Mouse (Mus musculus) stomach, embryonic 15.5 days (tissue): ENCODE measurements around the gene Wdr27. TPM values are rescaled to one million over a fixed set of nuclear protein-coding genes. Genes with fewer than 3 reads are reported as not detected.
"Not testable (repeated sequence)": the region's sequence is repeated elsewhere in the genome, so short reads cannot be mapped to it uniquely, and the experiment has no call there.

Source experiments
- ATAC-seq: fragments of 200-750 bp; cut with Nextera tagmentation; 2 replicates; pipeline ENCODE4 v1.8.0; 2017; ENCODE audit warnings: low read depth, moderate number of reproducible peaks, moderate TSS enrichment; ENCODE audit not compliant: insufficient read depth, low FRiP score
- H3K27ac ChIP-seq: fragments of 300-500 bp; sonication (generic); 2 replicates; pipeline ENCODE4 v1.5.1; 2015; ENCODE audit warnings: mild to moderate bottlenecking, inconsistent platforms
- H3K27me3 ChIP-seq: fragments of 300-500 bp; sonication (generic); replicated peaks from 2 replicates; pipeline ENCODE4 v1.6.1; 2015; ENCODE audit warnings: inconsistent platforms
- H3K36me3 ChIP-seq: fragments of 300-500 bp; sonication (generic); 2 replicates; pipeline ENCODE4 v1.6.1; 2015; ENCODE audit warnings: inconsistent platforms
- H3K4me1 ChIP-seq: fragments of 300-500 bp; sonication (generic); 2 replicates; pipeline ENCODE4 v1.6.1; 2015; ENCODE audit warnings: inconsistent platforms
- H3K4me2 ChIP-seq: fragments of 300-500 bp; sonication (generic); 2 replicates; pipeline ENCODE4 v1.6.1; 2015; ENCODE audit warnings: mild to moderate bottlenecking, inconsistent platforms
- H3K4me3 ChIP-seq: fragments of 300-500 bp; sonication (generic); replicated peaks from 2 replicates; pipeline ENCODE4 v1.5.1; 2015; ENCODE audit warnings: inconsistent platforms
- H3K9ac ChIP-seq: fragments of 300-500 bp; sonication (generic); 2 replicates; pipeline ENCODE4 v1.6.1; 2015; ENCODE audit warnings: inconsistent platforms
- H3K9me3 ChIP-seq: fragments of 300-500 bp; sonication (generic); 2 replicates; pipeline ENCODE4 v1.6.1; 2016; ENCODE audit warnings: inconsistent platforms
- WGBS: fragments of 180-500 bp; shearing (Covaris S2); methylation state at CpG from one replicate; pipeline ENCODE4 v1.1.7; 2015; 5-methylcytosine and 5-hydroxymethylcytosine counted together
- polyA plus RNA-seq: library from polyadenylated mRNA; unstranded; fragments of >200 nt; fragmentation: Nextera tagmentation; extraction: Ambion mirVana; gene quantifications from 2 replicates; pipeline ENCODE4 v1.2.1, GENCODE M21; 2015

The Wdr27 gene
- polyA plus RNA-seq, 1 experiment from 2014 or later, result 7.6 TPM

DNA sequence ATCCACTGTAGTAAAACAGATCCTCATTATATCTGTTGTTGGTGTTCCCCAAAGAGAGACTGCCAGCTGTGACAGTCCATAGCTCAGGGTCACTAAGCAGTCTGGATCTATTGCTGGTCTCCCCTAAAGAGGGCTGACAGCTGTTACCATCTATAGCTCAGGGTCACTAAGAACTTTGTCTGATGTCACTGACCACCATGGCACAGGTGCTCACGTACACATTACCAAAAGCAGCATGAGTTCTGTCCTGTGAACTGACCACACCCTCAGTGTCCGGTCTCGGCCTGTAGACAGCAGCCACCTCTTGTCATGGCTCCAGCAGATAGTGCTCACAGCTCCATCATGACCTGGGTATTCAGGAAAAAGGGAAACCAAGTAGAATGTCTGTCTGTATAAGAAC is 39.7 kb downstream of the Wdr27 start:
- WGBS, result 84% methylated on average over 3 of the region's 3 CpGs
- no peaks in the 10 kb centered on the region for H3K9me3 ChIP-seq
- no peaks in the 10 kb centered on the region for H3K36me3 ChIP-seq
- no peak overlapping the region for H3K9ac ChIP-seq
- H3K27me3 ChIP-seq, result no peaks in the 10 kb centered on the region
- no peak overlapping the region for H3K27ac ChIP-seq
- no peak overlapping the region for H3K4me2 ChIP-seq
- ATAC-seq, result no peak
- H3K4me1 ChIP-seq, result peaks cover 3% of the 10 kb centered on the region; the same call in 1 of the 2 replicates
- H3K4me3 ChIP-seq, result no peak overlapping the region

GRCm38 (mm10) chr17:14898972-14899371 is 44.0 kb downstream of the Wdr27 start:
- WGBS, result 77% methylated on average over 1 of the region's 1 CpGs
- Histone ChIP-seq H3K4me1 (no peaks in the 10 kb centered on the region), H3K9ac (no peak overlapping the region), H3K27ac (no peak overlapping the region), H3K4me2 (no peak overlapping the region), H3K36me3 (no peaks in the 10 kb centered on the region), H3K4me3 (no peak overlapping the region), H3K27me3 (no peaks in the 10 kb centered on the region), H3K9me3 (no peaks in the 10 kb centered on the region)
- no peak for ATAC-seq

DNA sequence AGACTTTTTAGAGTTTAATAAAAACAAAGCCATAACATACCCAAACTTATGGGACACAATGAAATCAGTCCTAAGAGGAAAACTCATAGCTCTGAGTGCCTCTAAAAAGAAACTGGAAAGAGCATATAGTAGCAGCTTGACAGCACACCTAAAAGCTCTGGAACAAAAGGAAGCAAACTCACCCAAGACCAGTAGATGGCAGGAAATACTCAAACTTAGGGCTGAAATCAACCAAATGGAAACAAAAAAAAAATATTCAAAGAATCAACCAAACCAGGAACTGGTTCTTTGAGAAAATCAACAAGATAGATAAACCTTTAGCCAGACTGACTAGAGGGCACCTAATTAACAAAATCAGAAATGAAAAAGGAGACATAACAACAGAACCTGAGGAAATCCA is 47.9 kb downstream of the Wdr27 start:
- not testable (repeated sequence) for ATAC-seq, H3K4me1 ChIP-seq, H3K36me3 ChIP-seq

GRCm38 (mm10) chr17:14886933-14887332 is 56.0 kb downstream of the Wdr27 start:
- H3K4me1 ChIP-seq, result no peaks in the 10 kb centered on the region
- no peak overlapping the region for H3K4me2 ChIP-seq
- no peak overlapping the region for H3K27ac ChIP-seq
- no peak; the same call in 1 of the 2 replicates for ATAC-seq
- no peaks in the 10 kb centered on the region for H3K9me3 ChIP-seq
- H3K9ac ChIP-seq, result no peak overlapping the region
- no peaks in the 10 kb centered on the region for H3K27me3 ChIP-seq
- WGBS, result 41% methylated on average over 2 of the region's 2 CpGs
- no peak overlapping the region for H3K4me3 ChIP-seq
- H3K36me3 ChIP-seq, result no peaks in the 10 kb centered on the region

More for the DNA sequence above, 47.9 kb downstream of the Wdr27 start:
- not testable (repeated sequence) for H3K27ac ChIP-seq, H3K9ac ChIP-seq, H3K4me2 ChIP-seq, H3K9me3 ChIP-seq, H3K4me3 ChIP-seq, H3K27me3 ChIP-seq

- ATAC-seq, result no peak
- no peak overlapping the region for H3K27ac ChIP-seq
- no peak overlapping the region for H3K4me2 ChIP-seq
- H3K9ac ChIP-seq, result no peak overlapping the region
- no peaks in the 10 kb centered on the region for H3K27me3 ChIP-seq
- no peaks in the 10 kb centered on the region for H3K9me3 ChIP-seq
- H3K4me1 ChIP-seq, result no peaks in the 10 kb centered on the region
- WGBS, result 62% methylated on average over 2 of the region's 2 CpGs
- H3K4me3 ChIP-seq, result no peak overlapping the region
- no peaks in the 10 kb centered on the region for H3K36me3 ChIP-seq
These were observed 68.2 kb downstream of the Wdr27 start for GRCm38 (mm10) chr17:14874656-14875204.

DNA sequence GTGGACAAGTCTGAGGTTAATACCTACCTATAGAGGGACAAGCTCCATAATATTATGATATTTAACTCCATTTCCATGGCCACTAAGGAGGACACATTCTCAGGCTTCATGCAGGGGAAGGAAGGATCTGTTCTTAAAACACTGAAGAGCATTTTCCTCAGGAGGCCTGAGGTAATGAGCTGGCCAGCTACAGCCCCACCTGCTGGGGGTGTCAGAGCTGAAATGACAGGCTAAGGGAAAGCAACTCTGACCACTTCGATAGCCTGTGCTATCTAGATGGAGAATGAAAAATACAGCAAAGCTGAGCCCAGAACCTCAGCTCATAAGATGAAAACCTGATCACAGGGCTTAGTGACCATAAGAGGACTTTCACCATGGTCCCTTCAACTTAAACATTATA is 82.7 kb downstream of the Wdr27 start:
- Histone ChIP-seq H3K4me2 (no peak overlapping the region), H3K4me3 (no peak overlapping the region), H3K36me3 (no peaks in the 10 kb centered on the region), H3K27me3 (no peaks in the 10 kb centered on the region), H3K4me1 (no peaks in the 10 kb centered on the region), H3K9me3 (no peaks in the 10 kb centered on the region), H3K27ac (no peak overlapping the region), H3K9ac (no peak overlapping the region)
- WGBS, result 63% methylated on average over 1 of the region's 1 CpGs
- ATAC-seq, result no peak

DNA sequence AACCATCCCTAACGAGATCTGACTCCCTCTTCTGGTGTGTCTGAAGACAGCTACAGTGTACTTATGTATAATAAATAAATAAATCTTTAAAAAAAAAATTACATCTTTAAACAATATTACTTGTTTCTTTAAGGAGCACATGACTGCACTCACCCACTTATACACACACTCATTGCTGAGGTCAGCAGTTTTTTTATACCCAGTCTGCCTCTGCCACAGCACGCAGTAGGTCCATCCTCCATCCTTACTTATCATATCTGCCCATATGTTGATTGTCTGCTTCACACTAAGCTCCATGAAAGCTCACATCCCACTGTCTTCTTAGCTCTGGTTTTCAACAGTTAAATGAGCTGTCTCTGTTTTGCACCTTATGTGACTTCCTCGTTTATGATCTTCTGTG is 95.2 kb downstream of the Wdr27 start:
- Histone ChIP-seq H3K27ac (no peak overlapping the region), H3K9ac (no peak overlapping the region), H3K27me3 (no peaks in the 10 kb centered on the region), H3K9me3 (no peaks in the 10 kb centered on the region), H3K4me2 (no peak overlapping the region), H3K4me3 (no peak overlapping the region), H3K36me3 (no peaks in the 10 kb centered on the region), H3K4me1 (no peaks in the 10 kb centered on the region)
- ATAC-seq, result no peak
- WGBS, result 73% methylated on average over 3 of the region's 3 CpGs

GRCm38 (mm10) chr17:14846880-14847279 is 96.1 kb downstream of the Wdr27 start:
- Histone ChIP-seq H3K36me3 (no peaks in the 10 kb centered on the region), H3K27ac (no peak overlapping the region), H3K4me3 (no peak overlapping the region), H3K27me3 (no peaks in the 10 kb centered on the region), H3K4me1 (no peaks in the 10 kb centered on the region), H3K9ac (no peak overlapping the region), H3K4me2 (no peak overlapping the region), H3K9me3 (no peaks in the 10 kb centered on the region)
- WGBS, result 43% methylated on average over 5 of the region's 5 CpGs
- no peak for ATAC-seq

GRCm38 (mm10) chr17:14826715-14827295 is 116.2 kb downstream of the Wdr27 start:
- H3K36me3 ChIP-seq, result no peaks in the 10 kb centered on the region
- ATAC-seq, result no peak
- H3K9ac ChIP-seq, result no peak overlapping the region
- H3K27ac ChIP-seq, result no peak overlapping the region
- 65% methylated on average over 6 of the region's 6 CpGs for WGBS
- H3K4me1 ChIP-seq, result no peaks in the 10 kb centered on the region
- no peaks in the 10 kb centered on the region for H3K27me3 ChIP-seq
- H3K4me2 ChIP-seq, result no peak overlapping the region
- no peaks in the 10 kb centered on the region for H3K9me3 ChIP-seq
- H3K4me3 ChIP-seq, result no peak overlapping the region

GRCm38 (mm10) chr17:14824938-14825337 is 118.0 kb downstream of the Wdr27 start:
- H3K9me3 ChIP-seq, result no peaks in the 10 kb centered on the region
- no peak overlapping the region for H3K4me3 ChIP-seq
- no peaks in the 10 kb centered on the region for H3K27me3 ChIP-seq
- no peak overlapping the region for H3K9ac ChIP-seq
- WGBS, result 68% methylated on average over 5 of the region's 5 CpGs
- no peaks in the 10 kb centered on the region for H3K4me1 ChIP-seq
- no peak overlapping the region for H3K27ac ChIP-seq
- ATAC-seq, result peak; percentile 65; the same call in 1 of the 2 replicates
- H3K4me2 ChIP-seq, result no peak overlapping the region
- H3K36me3 ChIP-seq, result no peaks in the 10 kb centered on the region

DNA sequence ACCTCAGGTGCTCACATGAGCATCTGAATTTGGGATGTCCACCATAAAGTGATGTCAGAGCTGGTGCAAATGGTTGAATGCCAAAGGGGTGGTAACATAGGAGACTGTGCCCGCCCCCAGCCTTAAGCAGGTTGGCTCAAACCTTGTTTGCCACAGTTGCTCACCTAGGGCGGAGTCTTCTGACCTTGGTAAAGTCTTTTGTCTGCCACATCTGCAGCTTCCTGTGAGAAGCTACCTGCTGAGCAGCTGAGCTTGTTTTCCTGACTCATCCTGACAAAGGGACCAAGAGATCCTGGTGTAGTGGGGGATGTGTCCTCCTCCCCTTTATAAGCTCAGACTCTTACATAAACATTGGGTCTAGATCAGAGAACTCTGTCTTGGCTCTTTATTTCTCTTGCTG is 125.0 kb downstream of the Wdr27 start:
- 74% methylated on average over 2 of the region's 2 CpGs for WGBS
- ATAC-seq, result no peak
- Histone ChIP-seq H3K27me3 (no peaks in the 10 kb centered on the region), H3K4me3 (no peak overlapping the region), H3K9me3 (no peaks in the 10 kb centered on the region), H3K27ac (no peak overlapping the region), H3K4me2 (no peak overlapping the region), H3K4me1 (no peaks in the 10 kb centered on the region), H3K9ac (no peak overlapping the region), H3K36me3 (no peaks in the 10 kb centered on the region)

GRCm38 (mm10) chr17:14816107-14816506 is 126.9 kb downstream of the Wdr27 start:
- no peak for ATAC-seq
- 80% methylated on average over 3 of the region's 3 CpGs for WGBS

GRCm38 (mm10) chr17:14815304-14815703 is 127.7 kb downstream of the Wdr27 start:
- no peak overlapping the region for H3K4me3 ChIP-seq
- no peaks in the 10 kb centered on the region for H3K9me3 ChIP-seq
- H3K4me1 ChIP-seq, result no peaks in the 10 kb centered on the region
- H3K27ac ChIP-seq, result no peak overlapping the region
- H3K4me2 ChIP-seq, result no peak overlapping the region
- no peaks in the 10 kb centered on the region for H3K27me3 ChIP-seq
- H3K36me3 ChIP-seq, result no peaks in the 10 kb centered on the region
- no peak for ATAC-seq
- no peak overlapping the region for H3K9ac ChIP-seq
- WGBS, result 66% methylated on average over 5 of the region's 5 CpGs

More at GRCm38 (mm10) chr17:14816107-14816506, 126.9 kb downstream of the Wdr27 start:
- H3K9ac ChIP-seq, result no peak overlapping the region
- no peak overlapping the region for H3K27ac ChIP-seq
- H3K9me3 ChIP-seq, result no peaks in the 10 kb centered on the region
- H3K4me2 ChIP-seq, result no peak overlapping the region
- no peaks in the 10 kb centered on the region for H3K4me1 ChIP-seq
- H3K4me3 ChIP-seq, result no peak overlapping the region
- no peaks in the 10 kb centered on the region for H3K27me3 ChIP-seq
- H3K36me3 ChIP-seq, result no peaks in the 10 kb centered on the region
